Mouse (Mus musculus) G1E (cell line): ENCODE measurements around the gene Grm2. TPM values are rescaled to one million over a fixed set of nuclear protein-coding genes. Genes with fewer than 3 reads are reported as not detected.

Source experiments
- ATAC-seq: 2 replicates; pipeline ENCODE4 v1.8.0; 2016; ENCODE audit warnings: mild to moderate bottlenecking; ENCODE audit not compliant: insufficient number of reproducible peaks, poor library complexity, low FRiP score, severe bottlenecking; ENCODE audit errors: extremely low read depth
- DNase-seq: peaks from one replicate; pipeline ENCODE4 v3.0.0; 2012; ENCODE audit warnings: low spot score
- H3K27me3 ChIP-seq: 2 replicates; pipeline ENCODE4 v1.6.1; 2012; ENCODE audit warnings: mild to moderate bottlenecking, low read length, inconsistent platforms; ENCODE audit not compliant: insufficient read depth
- H3K36me3 ChIP-seq: replicated peaks from 2 replicates; pipeline ENCODE3; 2012; ENCODE audit warnings: mild to moderate bottlenecking, inconsistent platforms
- H3K4me1 ChIP-seq: 2 replicates; pipeline ENCODE4 v1.6.1; 2012; ENCODE audit warnings: low read depth, low read length, inconsistent platforms, mixed read lengths; ENCODE audit not compliant: insufficient read depth
- H3K4me3 ChIP-seq: 2 replicates; pipeline ENCODE4 v1.5.1; 2012; ENCODE audit warnings: low read depth, mild to moderate bottlenecking, inconsistent platforms, low read length, moderate library complexity, mixed read lengths
- H3K9me3 ChIP-seq: replicated peaks from 2 replicates; pipeline ENCODE4 v1.6.1; 2012; ENCODE audit warnings: inconsistent platforms
- CTCF ChIP-seq: IDR thresholded peaks from 2 replicates; pipeline ENCODE4 v1.5.1; 2012; ENCODE audit warnings: low read depth, low read length, inconsistent platforms, mixed read lengths
- GATA1 ChIP-seq: IDR thresholded peaks from 2 replicates; pipeline ENCODE4 v1.6.1; 2012; ENCODE audit warnings: borderline replicate concordance, low read length, inconsistent platforms, mixed read lengths
- GATA2 ChIP-seq: IDR thresholded peaks from 2 replicates; pipeline ENCODE4 v1.6.1; 2012; ENCODE audit warnings: low read depth, low read length, inconsistent platforms, borderline replicate concordance
- POLR2AphosphoS5 ChIP-seq: IDR thresholded peaks from 2 replicates; pipeline ENCODE4 v1.6.1; 2012; ENCODE audit warnings: low read depth, low read length, inconsistent platforms; ENCODE audit not compliant: insufficient replicate concordance
- TAL1 ChIP-seq: conservative IDR thresholded peaks from 2 replicates; pipeline ENCODE4 v1.6.1; 2012; ENCODE audit warnings: low read depth, low read length, inconsistent platforms, mixed read lengths
- polyA plus RNA-seq: library from polyadenylated mRNA; stranded (reverse); fragments of >175 nt; gene quantifications from 2 replicates; pipeline ENCODE4 v1.2.3, GENCODE M21; 2012
- total RNA-seq, 2 experiments: library from RNA; stranded (forward) in 1 of 2; stranded (reverse) in 1 of 2; fragments of 200-1000 nt in 1 of 2; fragments of >200 nt in 1 of 2; fragmentation: Nextera tagmentation in 1 of 2; gene quantifications; 2 replicates each; pipeline ENCODE4 v1.2.3; 2014 to 2017

Grm2 gene
- total and polyA plus RNA-seq, 3 experiments, result 0.16 TPM; not detected in 2

GRCm38 (mm10) chr9:106684918-106685248 is 29.0 kb upstream of the Grm2 start:
- DNase-seq, result peak; percentile 29
- peaks cover 34% of the 10 kb centered on the region for H3K4me1 ChIP-seq
- H3K27me3 ChIP-seq, result no peaks in the 10 kb centered on the region
- H3K9me3 ChIP-seq, result no peaks in the 10 kb centered on the region
- 0 out of 2 replicates have a peak, but pooled peaks have one; percentile 18 for ATAC-seq
- TF ChIP-seq GATA2 (no peak), GATA1 (no peak), CTCF (no peak), TAL1 (no peak), POLR2AphosphoS5 (no peak)
- H3K4me3 ChIP-seq, result peak overlapping the region; percentile 77
- H3K36me3 ChIP-seq, result peaks cover 49% of the 10 kb centered on the region

DNA sequence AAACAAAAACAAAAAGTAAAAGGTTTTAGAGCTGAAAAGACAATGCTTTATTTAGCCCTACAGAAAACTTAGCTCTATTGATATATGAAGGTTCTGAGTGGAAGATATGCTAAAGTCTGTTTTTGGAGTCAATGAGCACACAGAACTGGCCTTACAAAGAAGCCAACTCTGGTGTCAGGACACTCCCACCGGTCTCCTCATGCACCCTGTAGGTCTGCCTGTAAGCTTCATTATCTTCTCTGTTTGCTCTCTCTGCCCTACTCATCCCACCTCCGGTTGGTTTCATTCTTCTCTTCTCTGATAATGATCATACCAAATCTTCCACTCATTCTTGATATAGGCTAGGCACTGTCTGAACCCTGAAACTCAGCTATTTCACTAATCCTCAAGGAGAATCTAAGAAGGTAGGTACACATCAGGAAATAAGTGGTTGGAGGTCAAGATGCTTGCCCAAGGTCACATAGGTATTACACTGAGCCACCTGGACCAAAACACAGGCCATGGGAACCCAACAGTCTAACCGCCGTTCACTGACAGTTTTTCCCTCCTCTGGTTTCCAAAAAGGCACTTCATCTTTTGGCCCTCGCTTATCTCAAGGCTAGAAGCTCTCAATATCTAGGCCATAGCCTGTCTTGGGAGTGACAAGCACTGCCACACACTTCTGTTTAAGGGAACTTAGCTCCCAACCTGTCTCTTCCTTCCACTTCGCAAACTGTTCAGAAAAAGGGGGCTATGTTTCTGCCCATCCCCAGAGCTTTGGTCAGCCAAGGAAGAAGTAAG is 28.4 kb upstream of the Grm2 start:
- Histone ChIP-seq H3K36me3 (peaks cover 55% of the 10 kb centered on the region), H3K4me1 (peaks cover 34% of the 10 kb centered on the region), H3K27me3 (no peaks in the 10 kb centered on the region), H3K4me3 (peak overlapping the region; percentile 77), H3K9me3 (no peaks in the 10 kb centered on the region)
- no peak for TF ChIP-seq TAL1
- TF ChIP-seq CTCF, result no peak
- no peak for TF ChIP-seq POLR2AphosphoS5
- TF ChIP-seq GATA2, result no peak
- TF ChIP-seq GATA1, result no peak
- no peak for ATAC-seq
- DNase-seq, result peak; percentile 13

DNA sequence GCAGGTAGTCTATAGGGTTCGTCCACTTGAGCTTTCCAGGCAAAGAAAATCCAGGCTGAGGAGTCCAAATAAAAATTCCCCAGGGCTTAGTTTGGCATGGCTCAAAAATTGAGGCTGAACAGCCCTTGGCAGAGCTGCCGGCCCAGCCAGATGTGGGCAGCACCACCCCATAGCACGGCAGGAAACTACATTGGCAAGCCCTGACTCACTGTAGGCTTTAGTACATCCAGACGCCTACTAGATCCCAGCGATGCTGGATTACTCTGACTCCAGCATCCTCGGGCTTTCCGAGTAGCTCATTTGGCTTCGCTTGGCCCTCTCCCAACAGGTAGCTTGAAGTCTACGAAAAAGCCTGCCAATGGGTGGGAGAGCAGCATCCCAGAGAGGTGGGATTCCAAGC is 25.1 kb upstream of the Grm2 start:
- H3K27me3 ChIP-seq, result no peaks in the 10 kb centered on the region
- ATAC-seq (no peak), DNase-seq (no peak)
- H3K36me3 ChIP-seq, result peaks cover 72% of the 10 kb centered on the region
- H3K9me3 ChIP-seq, result no peaks in the 10 kb centered on the region
- no peak for TF ChIP-seq POLR2AphosphoS5
- no peak for TF ChIP-seq GATA2
- TF ChIP-seq GATA1, result no peak
- no peak for TF ChIP-seq TAL1
- TF ChIP-seq CTCF, result no peak
- H3K4me1 ChIP-seq, result peaks cover 24% of the 10 kb centered on the region
- no peak overlapping the region for H3K4me3 ChIP-seq

DNA sequence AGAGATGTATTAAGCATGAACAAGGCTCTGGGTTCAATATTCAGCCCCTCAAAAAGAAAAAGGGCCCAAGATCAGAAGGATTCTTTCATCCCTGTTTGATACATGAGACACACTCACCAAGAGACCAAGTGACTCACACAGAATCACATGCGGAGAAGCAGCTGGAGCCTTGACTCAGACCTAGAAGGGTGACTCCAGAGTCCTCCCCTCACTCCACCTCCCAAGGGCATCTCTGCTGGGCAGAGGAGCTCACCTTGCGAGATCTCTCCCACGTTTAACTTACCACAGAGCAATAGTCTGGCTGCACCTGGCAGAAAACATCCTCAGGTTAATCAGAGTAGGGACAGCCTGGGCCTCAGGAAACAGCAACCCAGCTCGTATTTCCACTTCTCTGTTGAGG is 22.4 kb upstream of the Grm2 start:
- no peak for DNase-seq
- Histone ChIP-seq H3K4me3 (no peak overlapping the region), H3K27me3 (no peaks in the 10 kb centered on the region), H3K4me1 (peaks cover 6% of the 10 kb centered on the region; the same call in 1 of the 2 replicates), H3K9me3 (no peaks in the 10 kb centered on the region), H3K36me3 (peaks cover 98% of the 10 kb centered on the region)
- TF ChIP-seq POLR2AphosphoS5 (no peak), GATA2 (no peak), TAL1 (no peak), GATA1 (no peak), CTCF (no peak)
- no peak for ATAC-seq

DNA sequence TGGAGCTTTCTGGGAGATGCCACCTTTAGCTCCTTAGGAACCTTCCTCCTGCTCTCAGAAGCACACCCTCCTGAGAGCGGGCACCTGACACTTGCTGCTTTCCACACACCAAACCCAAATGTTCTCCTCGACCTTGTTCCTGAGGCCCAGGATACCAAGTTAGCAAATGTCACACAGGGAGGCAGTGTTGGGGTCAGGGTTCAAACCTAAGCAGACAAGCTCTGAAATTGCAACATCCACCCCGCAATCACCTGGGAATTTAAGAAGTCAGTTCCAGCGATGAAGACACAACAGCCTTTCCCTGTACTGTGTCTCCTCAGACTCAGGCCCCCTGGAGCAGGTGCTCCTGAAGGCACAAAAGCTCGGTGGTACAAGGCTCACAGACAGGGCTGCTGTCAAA is 21.8 kb upstream of the Grm2 start:
- DNase-seq (no peak), ATAC-seq (no peak)
- H3K9me3 ChIP-seq, result no peaks in the 10 kb centered on the region
- H3K4me3 ChIP-seq, result no peak overlapping the region
- TF ChIP-seq TAL1 (no peak), CTCF (no peak), POLR2AphosphoS5 (no peak), GATA1 (no peak), GATA2 (no peak)
- H3K4me1 ChIP-seq, result peaks cover 6% of the 10 kb centered on the region; the same call in 1 of the 2 replicates
- no peaks in the 10 kb centered on the region for H3K27me3 ChIP-seq
- H3K36me3 ChIP-seq, result peaks cover 98% of the 10 kb centered on the region

GRCm38 (mm10) chr9:106676571-106676970 is 20.7 kb upstream of the Grm2 start:
- ATAC-seq, result no peak
- TF ChIP-seq GATA2 (no peak), TAL1 (no peak), POLR2AphosphoS5 (no peak), CTCF (no peak), GATA1 (no peak)
- Histone ChIP-seq H3K36me3 (peaks cover 100% of the 10 kb centered on the region), H3K27me3 (no peaks in the 10 kb centered on the region), H3K4me3 (no peak overlapping the region), H3K9me3 (no peaks in the 10 kb centered on the region), H3K4me1 (peaks cover 3% of the 10 kb centered on the region; the same call in 1 of the 2 replicates)
- no peak for DNase-seq
